Mouse (Mus musculus): Measurements from ENCODE around the gene 1700049E17Rik2.
"Not testable (repeated sequence)": the region's sequence is repeated elsewhere in the genome, so short reads cannot be mapped to it uniquely, and the experiment has no call there.

The 1700049E17Rik2 gene

GRCm38 (mm10) chr14:41572911-41573310 lies at the start of gene 1700049E17Rik2:
Gene 1700049E17Rik2, plus strand, starts transcription at chr14:41573211.
- not testable (repeated sequence) for DNase-seq (ENCODE audit: low spot score in 2 of 2)

GRCm38 (mm10) chr14:41524695-41525094 lies 48.3 kb upstream of the 1700049E17Rik2 start:
- DNase-seq (ENCODE audit: low spot score in 2 of 2) = not testable (repeated sequence)

- not testable (repeated sequence) for DNase-seq (ENCODE audit: low spot score in 2 of 2)
Measured at GRCm38 (mm10) chr14:41555483-41555882, 17.5 kb upstream of the 1700049E17Rik2 start, which contains the start of gene Gm7970. Gene Gm7970, minus strand, starts transcription at chr14:41555583.

- not testable (repeated sequence) for DNase-seq (ENCODE audit: low spot score in 2 of 2)
Measured at GRCm38 (mm10) chr14:41586346-41586745, 13.3 kb downstream of the 1700049E17Rik2 start.

GRCm38 (mm10) chr14:41600935-41601334 lies 27.9 kb downstream of the 1700049E17Rik2 start:
- DNase-seq (ENCODE audit: low spot score in 2 of 2) = not testable (repeated sequence)

GRCm38 (mm10) chr14:41610690-41611089 lies 37.7 kb downstream of the 1700049E17Rik2 start:
- not testable (repeated sequence) for DNase-seq (ENCODE audit: low spot score in 2 of 2)

GRCm38 (mm10) chr14:41622535-41622934 lies 49.5 kb downstream of the 1700049E17Rik2 start:
- not testable (repeated sequence) for DNase-seq (ENCODE audit: low spot score in 2 of 2)

GRCm38 (mm10) chr14:41624512-41624911 lies 51.5 kb downstream of the 1700049E17Rik2 start, which contains the start of gene Gm3072:
Gene Gm3072, minus strand, starts transcription at chr14:41624612.
- not testable (repeated sequence) for DNase-seq (ENCODE audit: low spot score in 2 of 2)

- not testable (repeated sequence) for DNase-seq (ENCODE audit: low spot score in 2 of 2)
Measured at GRCm38 (mm10) chr14:41630144-41630543, 57.1 kb downstream of the 1700049E17Rik2 start.
